Mouse (Mus musculus): ENCODE measurements around the gene Vrk3. TPM values are rescaled to one million over a fixed set of nuclear protein-coding genes. Genes with fewer than 3 reads are reported as not detected.
"Not testable (repeated sequence)": the region's sequence is repeated elsewhere in the genome, so short reads cannot be mapped to it uniquely, and the experiment has no call there.

The Vrk3 gene
- polyA plus RNA-seq, 1 experiment from 2014 or later, result 35.2 TPM

GRCm38 (mm10) chr7:44726343-44726742 is 21.9 kb upstream of the Vrk3 start:
- ATAC-seq, result no peak
- Histone ChIP-seq H3K4me3 (replicated peaks) (no peak overlapping the region), H3K27ac (no peak overlapping the region), H3K9ac (replicated peaks) (no peak overlapping the region), H3K4me1 (replicated peaks) (no peaks in the 10 kb centered on the region), H3K27me3 (no peaks in the 10 kb centered on the region), H3K9me3 (no peaks in the 10 kb centered on the region), H3K36me3 (no peaks in the 10 kb centered on the region), H3K4me2 (replicated peaks) (no peak overlapping the region)
- 82% methylated on average over 6 of the region's 6 CpGs for WGBS

- ATAC-seq, result no peak
- Histone ChIP-seq H3K27ac (no peak overlapping the region), H3K4me2 (replicated peaks) (no peak overlapping the region), H3K4me3 (replicated peaks) (no peak overlapping the region), H3K9ac (replicated peaks) (no peak overlapping the region), H3K36me3 (0 out of 2 replicates have a peak, but pooled peaks cover 2% of the 10 kb centered on the region), H3K9me3 (no peaks in the 10 kb centered on the region), H3K4me1 (replicated peaks) (no peaks in the 10 kb centered on the region), H3K27me3 (no peaks in the 10 kb centered on the region)
- 59% methylated on average over 5 of the region's 5 CpGs for WGBS
These were observed 21.1 kb upstream of the Vrk3 start for GRCm38 (mm10) chr7:44727151-44727550.

GRCm38 (mm10) chr7:44728082-44728975 is 19.9 kb upstream of the Vrk3 start:
- H3K27ac ChIP-seq, result no peak overlapping the region
- H3K9ac ChIP-seq (replicated peaks), result no peak overlapping the region
- H3K9me3 ChIP-seq, result no peaks in the 10 kb centered on the region
- H3K27me3 ChIP-seq, result no peaks in the 10 kb centered on the region
- peaks cover 14% of the 10 kb centered on the region for H3K36me3 ChIP-seq
- no peak for ATAC-seq
- H3K4me1 ChIP-seq (replicated peaks), result no peaks in the 10 kb centered on the region
- no peak overlapping the region for H3K4me3 ChIP-seq (replicated peaks)
- H3K4me2 ChIP-seq (replicated peaks), result no peak overlapping the region
- 90% methylated on average over 11 of the region's 11 CpGs for WGBS

- no peak overlapping the region for H3K4me2 ChIP-seq (replicated peaks)
- no peaks in the 10 kb centered on the region for H3K27me3 ChIP-seq
- 92% methylated on average over 9 of the region's 9 CpGs for WGBS
- peaks cover 35% of the 10 kb centered on the region for H3K36me3 ChIP-seq
- H3K4me3 ChIP-seq (replicated peaks), result no peak overlapping the region
- no peak overlapping the region for H3K9ac ChIP-seq (replicated peaks)
- H3K27ac ChIP-seq, result no peak overlapping the region
- H3K4me1 ChIP-seq (replicated peaks), result no peaks in the 10 kb centered on the region
- ATAC-seq, result no peak
- H3K9me3 ChIP-seq, result no peaks in the 10 kb centered on the region
These were observed 14.5 kb upstream of the Vrk3 start for GRCm38 (mm10) chr7:44733723-44734122.

GRCm38 (mm10) chr7:44741361-44741760 is 6.9 kb upstream of the Vrk3 start:
- no peak overlapping the region for H3K9ac ChIP-seq (replicated peaks)
- H3K4me1 ChIP-seq (replicated peaks), result peaks cover 14% of the 10 kb centered on the region
- H3K4me3 ChIP-seq (replicated peaks), result no peak overlapping the region
- H3K27ac ChIP-seq, result no peak overlapping the region
- no peak overlapping the region for H3K4me2 ChIP-seq (replicated peaks)
- WGBS, result 83% methylated on average over 8 of the region's 8 CpGs
- peaks cover 9% of the 10 kb centered on the region; the same call in 1 of the 2 replicates for H3K36me3 ChIP-seq
- H3K27me3 ChIP-seq, result no peaks in the 10 kb centered on the region
- no peaks in the 10 kb centered on the region for H3K9me3 ChIP-seq
- no peak for ATAC-seq

GRCm38 (mm10) chr7:44744270-44744669 is 3.9 kb upstream of the Vrk3 start:
- 0 out of 2 replicates have a peak, but pooled peaks cover 3% of the 10 kb centered on the region for H3K36me3 ChIP-seq
- no peak for ATAC-seq
- H3K27me3 ChIP-seq, result no peaks in the 10 kb centered on the region
- peak overlapping the region; percentile 70 for H3K4me2 ChIP-seq (replicated peaks)
- H3K9ac ChIP-seq (replicated peaks), result peak overlapping the region; percentile 69
- H3K9me3 ChIP-seq, result no peaks in the 10 kb centered on the region
- 22% methylated on average over 9 of the region's 9 CpGs for WGBS
- H3K4me3 ChIP-seq (replicated peaks), result peak overlapping the region; percentile 47
- H3K27ac ChIP-seq, result no peak overlapping the region
- peaks cover 28% of the 10 kb centered on the region for H3K4me1 ChIP-seq (replicated peaks)

- under 1% methylated on average over 18 of the region's 18 CpGs for WGBS
- H3K27me3 ChIP-seq, result no peaks in the 10 kb centered on the region
- peak overlapping the region; percentile 70 for H3K4me2 ChIP-seq (replicated peaks)
- H3K4me1 ChIP-seq (replicated peaks), result peaks cover 31% of the 10 kb centered on the region
- H3K4me3 ChIP-seq (replicated peaks), result peak overlapping the region; percentile 47
- 0 out of 2 replicates have a peak, but pooled peaks cover 1% of the 10 kb centered on the region for H3K36me3 ChIP-seq
- peak overlapping the region; percentile 63 for H3K27ac ChIP-seq
- no peaks in the 10 kb centered on the region for H3K9me3 ChIP-seq
- peak; percentile 71 for ATAC-seq
- H3K9ac ChIP-seq (replicated peaks), result peak overlapping the region; percentile 69
These were observed 3.1 kb upstream of the Vrk3 start for GRCm38 (mm10) chr7:44745076-44745475.

GRCm38 (mm10) chr7:44747115-44747514 is 1.1 kb upstream of the Vrk3 start:
- H3K4me3 ChIP-seq (replicated peaks), result peak overlapping the region; percentile 62
- peaks cover 31% of the 10 kb centered on the region for H3K4me1 ChIP-seq (replicated peaks)
- H3K4me2 ChIP-seq (replicated peaks), result 0 out of 2 replicates have a peak overlapping the region, but pooled peaks have one; percentile 75
- ATAC-seq, result no peak
- 64% methylated on average over 4 of the region's 4 CpGs for WGBS
- no peak overlapping the region for H3K9ac ChIP-seq (replicated peaks)
- H3K36me3 ChIP-seq, result peaks cover 2% of the 10 kb centered on the region
- no peak overlapping the region for H3K27ac ChIP-seq
- no peaks in the 10 kb centered on the region for H3K9me3 ChIP-seq
- H3K27me3 ChIP-seq, result no peaks in the 10 kb centered on the region

GRCm38 (mm10) chr7:44750950-44751349 is 2.7 kb downstream of the Vrk3 start, which contains the start of gene Zfp473:
Zfp473 (minus strand) TSS chr7:44751050.
- not testable (repeated sequence) for H3K27me3 ChIP-seq; ATAC-seq; H3K27ac ChIP-seq; H3K4me2 ChIP-seq (replicated peaks); H3K9me3 ChIP-seq; H3K4me3 ChIP-seq (replicated peaks)
- Histone ChIP-seq H3K9ac (replicated peaks) (0 out of 2 replicates have a peak within 1 kb of the TSS, but pooled peaks have one; percentile 8), H3K36me3 (peaks cover 38% of the 10 kb centered on the region), H3K4me1 (replicated peaks) (peaks cover 18% of the 10 kb centered on the region)
- 86% methylated on average over 1 of the region's 1 CpGs for WGBS

- Histone ChIP-seq H3K36me3 (peaks cover 95% of the 10 kb centered on the region), H3K4me2 (replicated peaks) (no peak overlapping the region), H3K4me1 (replicated peaks) (no peaks in the 10 kb centered on the region), H3K9me3 (no peaks in the 10 kb centered on the region), H3K9ac (replicated peaks) (no peak overlapping the region), H3K4me3 (replicated peaks) (no peak overlapping the region), H3K27ac (no peak overlapping the region), H3K27me3 (no peaks in the 10 kb centered on the region)
- 87% methylated on average over 2 of the region's 2 CpGs for WGBS
- ATAC-seq, result no peak
These were observed 9.0 kb downstream of the Vrk3 start for GRCm38 (mm10) chr7:44757164-44757563.

- no peaks in the 10 kb centered on the region for H3K9me3 ChIP-seq
- H3K27ac ChIP-seq, result no peak overlapping the region
- H3K9ac ChIP-seq (replicated peaks), result no peak overlapping the region
- H3K4me1 ChIP-seq (replicated peaks), result no peaks in the 10 kb centered on the region
- ATAC-seq, result no peak
- H3K36me3 ChIP-seq, result peaks cover 93% of the 10 kb centered on the region
- no peak overlapping the region for H3K4me3 ChIP-seq (replicated peaks)
- H3K4me2 ChIP-seq (replicated peaks), result no peak overlapping the region
- no peaks in the 10 kb centered on the region for H3K27me3 ChIP-seq
These were observed 12.2 kb downstream of the Vrk3 start for GRCm38 (mm10) chr7:44760366-44760765.

- Histone ChIP-seq H3K27ac (no peak overlapping the region), H3K9ac (replicated peaks) (no peak overlapping the region), H3K4me2 (replicated peaks) (no peak overlapping the region), H3K36me3 (peaks cover 93% of the 10 kb centered on the region), H3K4me1 (replicated peaks) (no peaks in the 10 kb centered on the region), H3K27me3 (no peaks in the 10 kb centered on the region), H3K9me3 (no peaks in the 10 kb centered on the region), H3K4me3 (replicated peaks) (no peak overlapping the region)
- ATAC-seq, result no peak
- WGBS, result 86% methylated on average over 5 of the region's 5 CpGs
These were observed 19.9 kb downstream of the Vrk3 start for GRCm38 (mm10) chr7:44768129-44768528.

Measured in midbrain, embryonic 13.5 days (tissue).